Mouse (Mus musculus) testis, adult 2 months (tissue): Measurements from ENCODE around the gene Fam8a1.

Experiments
- CTCF ChIP-seq: fragments of 200-500 bp; IDR thresholded peaks from 2 replicates; pipeline ENCODE4 v1.5.1; 2012; ENCODE audit warnings: low read depth, mild to moderate bottlenecking, inconsistent platforms, low read length, moderate library complexity; ENCODE audit not compliant: control insufficient read depth, insufficient read depth, insufficient replicate concordance
- POLR2A ChIP-seq: fragments of 200-500 bp; IDR thresholded peaks from 2 replicates; pipeline ENCODE4 v1.6.1; 2012; ENCODE audit warnings: low read depth, mild to moderate bottlenecking, inconsistent platforms, low read length, moderate library complexity; ENCODE audit not compliant: control insufficient read depth

GRCm38 (mm10) chr13:46654566-46654965, 14.8 kb upstream of the Fam8a1 start:
- TF ChIP-seq POLR2A = no peak
- no peak for TF ChIP-seq CTCF
